Mouse (Mus musculus) embryonic facial prominence, embryonic 15.5 days (tissue): ENCODE results near the gene Msl1. TPM values are rescaled to one million over a fixed set of nuclear protein-coding genes. Genes with fewer than 3 reads are reported as not detected.

ENCODE experiments used
- ATAC-seq: fragments of 200-750 bp; cut with Nextera tagmentation; 2 replicates; pipeline ENCODE4 v1.8.0; 2017; ENCODE audit warnings: low read depth, moderate TSS enrichment; ENCODE audit not compliant: insufficient number of reproducible peaks, low FRiP score, low TSS enrichment
- H3K27ac ChIP-seq: fragments of 300-500 bp; sonication (generic); replicated peaks from 2 replicates; pipeline ENCODE4 v1.5.1; 2015; ENCODE audit warnings: mild to moderate bottlenecking, inconsistent platforms
- H3K27me3 ChIP-seq: fragments of 300-500 bp; sonication (generic); 2 replicates; pipeline ENCODE4 v1.6.1; 2015; ENCODE audit warnings: inconsistent platforms
- H3K36me3 ChIP-seq: fragments of 300-500 bp; sonication (generic); 2 replicates; pipeline ENCODE4 v1.6.1; 2015; ENCODE audit warnings: mild to moderate bottlenecking, inconsistent platforms
- H3K4me1 ChIP-seq: fragments of 300-500 bp; sonication (generic); 2 replicates; pipeline ENCODE4 v1.6.1; 2015; ENCODE audit warnings: inconsistent platforms
- H3K4me2 ChIP-seq: fragments of 300-500 bp; sonication (generic); replicated peaks from 2 replicates; pipeline ENCODE4 v1.6.1; 2015; ENCODE audit warnings: mild to moderate bottlenecking, inconsistent platforms
- H3K4me3 ChIP-seq: fragments of 300-500 bp; sonication (generic); replicated peaks from 2 replicates; pipeline ENCODE4 v1.5.1; 2015; ENCODE audit warnings: mild to moderate bottlenecking, inconsistent platforms
- H3K9ac ChIP-seq: fragments of 300-500 bp; sonication (generic); 2 replicates; pipeline ENCODE4 v1.6.1; 2015; ENCODE audit warnings: inconsistent platforms
- H3K9me3 ChIP-seq: fragments of 300-500 bp; sonication (generic); replicated peaks from 2 replicates; pipeline ENCODE4 v1.6.1; 2016; ENCODE audit warnings: inconsistent platforms
- WGBS: fragments of 180-500 bp; shearing (Covaris S2); methylation state at CpG from one replicate; pipeline ENCODE4 v1.1.7; 2015; 5-methylcytosine and 5-hydroxymethylcytosine counted together
- polyA plus RNA-seq: library from polyadenylated mRNA; unstranded; fragments of >200 nt; fragmentation: Nextera tagmentation; extraction: Ambion mirVana; gene quantifications from 2 replicates; pipeline ENCODE4 v1.2.1, GENCODE M21; 2015

The Msl1 gene
- polyA plus RNA-seq, 1 experiment from 2014 or later = 28.7 TPM

DNA sequence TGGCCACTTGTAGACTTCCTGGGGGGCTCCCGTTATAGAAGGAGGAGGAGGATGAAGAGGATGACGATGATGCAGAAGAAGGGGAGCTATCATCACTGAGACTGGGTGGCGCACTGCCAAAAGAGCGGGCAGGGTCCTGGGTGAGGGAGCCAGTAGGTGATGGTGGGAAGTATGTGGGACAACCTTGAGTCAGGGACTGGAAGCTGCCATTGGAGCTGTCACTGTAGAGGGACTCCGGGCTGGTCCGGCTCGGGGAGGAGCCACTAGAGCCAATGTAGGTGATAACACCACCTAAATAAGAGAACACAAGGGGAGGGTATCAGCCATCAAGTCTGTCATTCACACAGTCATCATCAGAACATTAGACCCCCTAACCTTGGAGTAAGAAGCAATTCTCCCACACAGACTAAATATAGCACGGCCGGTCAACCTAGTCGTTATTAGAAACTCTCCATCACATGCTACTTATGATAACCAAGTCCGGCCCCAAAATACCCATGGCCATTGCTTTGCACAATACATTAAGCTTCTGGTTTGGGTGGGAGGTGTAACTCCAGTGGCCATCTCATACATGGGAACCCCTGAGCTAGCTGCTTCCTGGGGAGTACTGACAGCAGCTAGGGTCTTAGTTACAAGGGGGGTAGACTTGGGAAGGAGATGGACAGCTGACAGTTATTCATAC, 23.3 kb upstream of the Msl1 start:
- H3K27ac ChIP-seq = no peak overlapping the region
- no peak overlapping the region for H3K9ac ChIP-seq
- no peak overlapping the region for H3K4me3 ChIP-seq
- H3K27me3 ChIP-seq = no peaks in the 10 kb centered on the region
- H3K4me2 ChIP-seq = no peak overlapping the region
- H3K9me3 ChIP-seq = no peaks in the 10 kb centered on the region
- peaks cover 25% of the 10 kb centered on the region for H3K36me3 ChIP-seq
- WGBS = 90% methylated on average over 11 of the region's 11 CpGs
- H3K4me1 ChIP-seq = peaks cover 69% of the 10 kb centered on the region
- ATAC-seq = no peak

DNA sequence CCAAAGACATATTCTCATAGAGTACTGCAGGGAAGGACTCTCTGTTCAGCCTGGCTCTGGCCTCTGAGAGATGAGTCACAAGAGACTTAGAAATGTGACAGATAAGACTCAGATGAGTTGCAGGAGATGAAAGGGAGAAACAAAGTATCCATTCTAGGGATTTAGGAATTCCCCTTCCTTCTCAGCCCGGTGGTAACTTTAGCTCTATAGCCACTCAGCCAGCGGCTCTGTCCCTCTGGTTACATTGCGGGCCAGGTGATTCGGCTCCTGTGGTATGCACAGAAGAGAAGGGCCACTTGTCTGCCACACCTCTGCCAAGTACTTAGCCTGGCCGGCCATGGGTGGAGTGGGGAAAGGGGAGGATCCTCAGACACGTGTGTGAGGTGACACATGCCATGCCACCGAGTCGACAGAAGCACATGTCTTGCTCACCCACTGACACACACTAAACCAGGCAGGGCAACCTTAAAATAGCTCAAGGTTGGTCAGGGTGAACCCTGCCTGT, 22.6 kb upstream of the Msl1 start:
- Histone ChIP-seq H3K4me1 (peaks cover 66% of the 10 kb centered on the region), H3K4me3 (no peak overlapping the region), H3K27me3 (no peaks in the 10 kb centered on the region), H3K4me2 (no peak overlapping the region), H3K9me3 (no peaks in the 10 kb centered on the region), H3K27ac (peak overlapping the region; percentile 52), H3K9ac (no peak overlapping the region), H3K36me3 (peaks cover 25% of the 10 kb centered on the region)
- ATAC-seq = no peak
- WGBS = 64% methylated on average over 8 of the region's 8 CpGs

DNA sequence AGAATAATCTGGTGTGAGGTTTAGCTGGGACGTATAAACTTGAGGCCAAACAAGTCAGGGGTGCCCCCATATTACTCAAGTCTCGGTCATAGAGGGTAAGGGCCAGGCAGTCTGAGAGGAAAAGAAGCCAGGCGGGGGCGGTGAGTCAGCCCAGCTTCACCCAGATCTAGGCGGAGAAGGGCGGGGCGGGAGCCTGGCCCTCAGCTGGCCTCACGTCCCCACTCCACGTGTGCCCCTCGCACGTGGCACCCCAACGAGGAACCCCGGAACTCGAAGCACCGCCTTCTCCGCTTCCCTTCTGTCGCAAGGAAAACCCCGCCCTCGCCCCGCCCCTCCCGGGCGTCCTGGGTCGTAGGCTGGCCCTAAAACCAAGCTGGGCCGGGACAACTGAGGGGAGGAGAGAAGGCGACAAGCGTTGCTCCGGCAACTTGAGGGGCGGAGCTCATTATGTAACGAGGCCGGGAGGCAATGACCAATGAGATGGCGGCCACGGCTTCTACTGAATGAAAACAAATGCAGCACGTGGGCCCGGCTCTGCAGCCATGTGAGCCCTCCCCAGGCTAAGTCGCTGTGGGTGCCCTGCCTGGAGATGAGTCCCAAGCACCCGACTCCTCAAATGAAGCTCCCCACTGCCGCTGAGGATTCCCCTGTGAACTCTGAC, 21.6 kb upstream of the Msl1 start:
- H3K9ac ChIP-seq = peak overlapping the region; percentile 33; the same call in 1 of the 2 replicates
- peak; percentile 83 for ATAC-seq
- H3K9me3 ChIP-seq = no peaks in the 10 kb centered on the region
- peaks cover 59% of the 10 kb centered on the region for H3K4me1 ChIP-seq
- peak overlapping the region; percentile 79 for H3K27ac ChIP-seq
- H3K27me3 ChIP-seq = no peaks in the 10 kb centered on the region
- H3K4me3 ChIP-seq = peak overlapping the region; percentile 36
- peaks cover 20% of the 10 kb centered on the region for H3K36me3 ChIP-seq
- H3K4me2 ChIP-seq = peak overlapping the region; percentile 78
- WGBS = under 1% methylated on average over 37 of the region's 37 CpGs

DNA sequence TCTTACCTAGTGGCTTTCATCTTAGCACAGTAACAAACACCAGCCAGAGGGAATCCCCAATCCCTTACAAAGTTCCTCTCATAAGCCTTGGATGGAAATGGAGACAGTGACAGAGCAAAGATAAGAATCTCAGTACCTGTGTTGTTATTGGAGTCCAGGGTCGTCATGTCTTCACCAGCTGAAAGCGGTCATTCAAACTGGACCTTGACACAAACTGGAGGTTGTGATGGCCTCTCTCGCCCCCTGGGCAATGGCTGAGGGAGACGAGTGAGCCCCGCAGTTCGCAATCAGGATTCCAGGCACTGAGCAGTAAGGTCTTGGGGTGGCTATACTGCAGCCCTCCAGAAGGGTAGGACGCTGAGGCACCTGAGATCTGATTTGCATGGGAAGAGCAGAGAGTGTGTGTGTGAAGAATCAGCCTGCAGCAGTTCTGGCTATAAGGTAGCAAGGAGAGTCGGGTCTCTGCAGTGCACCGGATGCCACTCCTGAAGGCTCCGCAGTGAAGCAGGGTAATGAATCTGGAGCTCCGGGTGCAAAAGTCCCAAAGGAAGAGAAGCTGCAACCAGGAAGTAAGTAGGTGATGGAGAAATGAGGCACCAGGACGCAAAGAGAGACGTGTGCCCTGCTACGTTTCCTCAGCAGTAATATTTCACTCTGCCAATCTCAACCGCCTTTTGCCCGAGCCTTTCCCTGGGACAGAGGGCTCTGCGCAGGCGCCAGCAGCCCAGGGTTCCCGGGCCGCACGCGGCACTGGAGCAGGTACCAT, 20.6 kb upstream of the Msl1 start, which contains the start of gene Nr1d1:
Gene Nr1d1 (minus strand): TSS at position 752 of the 766 bp plus-strand sequence.
- Histone ChIP-seq H3K27ac (peak within 1 kb of the TSS; percentile 91), H3K4me1 (peaks cover 55% of the 10 kb centered on the region), H3K9me3 (no peaks in the 10 kb centered on the region), H3K36me3 (peaks cover 10% of the 10 kb centered on the region), H3K4me2 (peak within 1 kb of the TSS; percentile 78), H3K27me3 (no peaks in the 10 kb centered on the region), H3K4me3 (peak within 1 kb of the TSS; percentile 36), H3K9ac (peak within 1 kb of the TSS; percentile 44)
- no peak for ATAC-seq
- under 1% methylated on average over 22 of the region's 22 CpGs for WGBS

DNA sequence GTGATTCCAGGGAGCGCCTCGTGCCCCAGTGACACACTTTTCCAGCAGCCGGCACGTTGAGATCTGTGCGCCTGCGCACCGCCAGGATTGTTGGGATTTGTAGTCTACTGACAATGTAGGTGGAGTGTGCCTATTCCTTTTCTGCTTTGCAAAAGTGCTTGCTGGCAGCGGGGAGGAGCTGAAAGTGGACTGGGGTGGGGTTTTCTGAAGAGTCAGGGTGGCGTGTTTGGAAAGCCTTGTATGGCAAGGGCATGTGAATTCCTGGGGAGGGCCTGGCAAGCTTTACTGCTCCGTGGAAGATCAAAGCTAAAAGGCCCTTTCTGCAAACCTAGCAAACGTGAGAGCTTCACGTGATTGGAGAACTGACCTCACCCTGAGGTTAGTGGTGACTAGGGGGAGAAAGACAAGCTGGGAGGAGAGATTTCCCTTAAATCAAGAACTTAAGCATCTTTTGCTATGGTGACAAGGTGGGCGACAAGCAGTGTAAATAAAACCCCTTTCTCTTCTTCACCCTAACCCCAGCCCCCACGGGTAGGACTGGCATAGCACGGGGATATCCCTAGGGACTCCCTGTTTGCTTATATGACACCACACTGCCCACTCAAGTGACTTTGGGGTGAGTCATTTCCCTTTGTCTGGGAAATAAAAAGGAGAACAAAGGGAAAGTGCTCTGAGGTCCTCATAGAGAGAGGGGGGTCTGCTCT, 19.8 kb upstream of the Msl1 start:
- peak overlapping the region; percentile 78 for H3K4me2 ChIP-seq
- H3K4me3 ChIP-seq = peak overlapping the region; percentile 36
- peak overlapping the region; percentile 91 for H3K27ac ChIP-seq
- H3K27me3 ChIP-seq = no peaks in the 10 kb centered on the region
- no peak overlapping the region for H3K9ac ChIP-seq
- H3K36me3 ChIP-seq = peaks cover 3% of the 10 kb centered on the region; the same call in 1 of the 2 replicates
- ATAC-seq = peak; percentile 85
- no peaks in the 10 kb centered on the region for H3K9me3 ChIP-seq
- WGBS = 6% methylated on average over 15 of the region's 15 CpGs
- H3K4me1 ChIP-seq = peaks cover 51% of the 10 kb centered on the region

DNA sequence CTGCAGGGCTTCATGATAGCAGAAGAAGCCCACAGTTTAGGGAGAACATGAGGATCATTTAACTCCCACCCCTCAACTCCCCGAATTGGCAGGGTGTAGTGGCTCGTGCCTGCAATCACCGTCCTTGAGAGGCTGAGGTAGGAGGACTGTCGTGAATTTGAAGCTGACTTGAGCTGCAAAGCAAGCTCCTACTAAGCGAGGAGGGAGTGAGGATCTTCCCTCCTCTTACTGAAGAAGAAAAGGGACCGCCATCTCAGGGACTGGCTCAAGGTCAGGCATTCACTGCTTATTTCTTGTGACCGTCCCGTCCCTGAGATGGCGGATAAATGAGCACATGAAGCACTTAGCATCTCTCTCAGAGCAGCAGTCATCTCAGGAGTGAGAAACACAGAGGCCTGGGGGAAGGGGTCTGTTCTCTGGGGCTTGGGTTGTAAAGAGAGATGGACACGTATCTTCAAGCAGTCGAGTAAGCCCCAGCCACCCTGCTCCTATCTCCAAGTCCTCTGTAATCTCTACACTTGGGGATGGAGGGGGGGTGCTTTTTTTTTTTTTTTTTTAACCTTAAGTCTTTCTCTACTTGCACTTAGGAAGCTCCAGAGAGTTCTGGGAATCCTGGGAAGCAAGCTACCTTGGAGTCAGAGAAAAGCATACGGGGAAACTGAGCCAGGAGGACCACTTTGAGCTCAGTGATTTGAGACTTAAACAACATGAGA, 19.1 kb upstream of the Msl1 start:
- H3K9ac ChIP-seq = no peak overlapping the region
- ATAC-seq = no peak
- WGBS = 49% methylated on average over 12 of the region's 12 CpGs
- H3K4me3 ChIP-seq = no peak overlapping the region; the same call in 1 of the 2 replicates
- H3K27me3 ChIP-seq = no peaks in the 10 kb centered on the region
- H3K4me2 ChIP-seq = peak overlapping the region; percentile 78
- H3K27ac ChIP-seq = peak overlapping the region; percentile 91
- no peaks in the 10 kb centered on the region for H3K36me3 ChIP-seq
- H3K4me1 ChIP-seq = peaks cover 51% of the 10 kb centered on the region
- H3K9me3 ChIP-seq = no peaks in the 10 kb centered on the region

DNA sequence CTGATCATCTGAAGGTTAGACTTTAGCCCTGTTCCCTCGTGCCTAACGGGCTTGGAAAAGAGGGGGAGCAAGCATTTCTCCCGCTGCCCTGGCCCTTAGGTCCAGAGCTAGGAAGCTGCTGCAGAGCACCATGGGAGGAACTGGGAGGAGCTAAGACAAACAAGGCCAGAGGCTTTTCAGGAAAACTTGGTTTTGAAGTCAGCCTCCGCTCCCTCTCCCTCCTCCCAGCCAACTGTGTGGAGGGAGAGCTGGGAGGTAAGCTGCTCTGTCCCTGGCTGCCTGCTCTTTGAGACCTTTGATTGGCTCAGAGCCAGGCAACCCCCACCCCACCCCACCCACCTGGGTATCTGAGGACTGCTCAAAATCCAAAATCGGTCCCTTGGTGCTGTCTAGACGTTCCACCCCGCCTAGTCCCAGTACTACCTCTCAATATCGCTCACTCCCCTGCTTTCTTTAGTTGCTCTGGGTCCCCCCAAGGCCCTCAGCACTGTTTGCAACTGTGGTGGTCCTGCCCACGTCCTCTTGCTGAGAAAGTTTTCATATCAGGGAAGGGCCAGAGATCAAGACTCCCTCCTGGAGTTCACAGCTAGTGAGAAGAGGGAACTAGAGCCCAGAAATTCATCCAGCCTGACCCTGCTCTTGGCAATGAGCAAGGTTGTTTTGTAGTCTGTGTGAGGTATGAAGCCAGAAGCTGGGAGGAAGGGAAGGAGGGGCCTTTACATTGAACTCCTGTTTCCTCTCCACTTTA, 18.3 kb upstream of the Msl1 start:
- H3K9ac ChIP-seq = no peak overlapping the region
- peak overlapping the region; percentile 91 for H3K27ac ChIP-seq
- H3K36me3 ChIP-seq = no peaks in the 10 kb centered on the region
- no peak for ATAC-seq
- no peaks in the 10 kb centered on the region for H3K9me3 ChIP-seq
- H3K4me2 ChIP-seq = 0 out of 2 replicates have a peak overlapping the region, but pooled peaks have one; percentile 19
- peaks cover 59% of the 10 kb centered on the region for H3K4me1 ChIP-seq
- H3K27me3 ChIP-seq = no peaks in the 10 kb centered on the region
- WGBS = 10% methylated on average over 9 of the region's 9 CpGs
- H3K4me3 ChIP-seq = no peak overlapping the region

DNA sequence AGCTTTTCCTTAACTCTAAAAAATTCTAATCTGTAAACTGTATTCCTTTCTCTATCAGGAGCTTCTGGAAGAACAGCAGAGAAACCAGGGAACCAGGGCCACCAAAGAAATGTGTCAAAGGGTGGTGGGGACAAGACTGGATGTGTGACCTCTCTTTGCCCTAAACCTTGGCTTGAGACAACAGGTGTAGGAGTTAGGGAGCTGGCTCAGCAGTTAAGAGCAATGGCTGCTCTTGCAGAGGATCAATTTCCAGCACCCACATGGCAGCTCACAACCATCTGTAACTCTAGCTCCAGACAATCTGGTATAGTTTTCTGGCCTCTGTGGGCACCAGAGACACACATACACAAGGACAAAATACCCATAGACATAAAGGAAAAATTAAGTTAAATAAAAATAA, 17.4 kb upstream of the Msl1 start:
- H3K9ac ChIP-seq = no peak overlapping the region
- no peaks in the 10 kb centered on the region for H3K27me3 ChIP-seq
- H3K4me1 ChIP-seq = peaks cover 65% of the 10 kb centered on the region
- H3K4me2 ChIP-seq = no peak overlapping the region
- H3K9me3 ChIP-seq = no peaks in the 10 kb centered on the region
- no peak for ATAC-seq
- no peak overlapping the region for H3K4me3 ChIP-seq
- H3K27ac ChIP-seq = peak overlapping the region; percentile 39; the same call in 1 of the 2 replicates
- no peaks in the 10 kb centered on the region for H3K36me3 ChIP-seq

DNA sequence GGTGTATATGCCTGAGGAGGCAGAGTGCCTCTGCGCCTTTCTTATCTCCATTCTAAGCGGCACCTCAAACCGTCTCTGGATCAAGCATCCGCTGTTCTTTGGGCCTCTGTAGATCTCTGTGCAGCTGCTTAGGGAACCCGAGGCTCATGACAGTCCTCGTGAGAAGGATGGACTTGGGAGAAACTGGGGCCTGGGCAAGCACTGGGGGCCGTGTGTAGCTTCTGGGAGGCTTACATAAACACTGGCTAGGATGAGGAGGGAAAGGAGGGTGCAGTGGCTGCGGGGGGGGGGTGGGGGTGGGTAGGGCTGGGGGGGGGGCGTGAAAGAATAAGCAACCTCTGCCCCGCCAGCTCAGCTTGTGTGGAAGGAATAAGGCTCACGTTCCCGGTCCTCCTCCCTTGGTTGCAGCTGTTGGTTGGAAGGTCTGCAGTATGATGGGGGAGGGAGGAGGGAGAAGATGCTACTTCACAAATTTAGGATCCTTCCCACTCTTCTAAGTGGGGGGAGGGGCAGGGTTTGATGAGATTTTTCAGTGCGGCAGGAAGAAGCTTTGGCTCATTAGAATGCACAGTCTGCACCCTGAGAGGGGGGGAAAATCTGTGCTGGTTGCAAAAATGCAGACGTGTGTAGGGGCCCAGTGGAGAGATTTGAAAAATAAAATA, 13.3 kb upstream of the Msl1 start:
- H3K36me3 ChIP-seq = no peaks in the 10 kb centered on the region
- no peak overlapping the region for H3K4me3 ChIP-seq
- no peaks in the 10 kb centered on the region for H3K9me3 ChIP-seq
- no peak overlapping the region for H3K4me2 ChIP-seq
- no peak for ATAC-seq
- no peaks in the 10 kb centered on the region for H3K27me3 ChIP-seq
- peak overlapping the region; percentile 93 for H3K27ac ChIP-seq
- peaks cover 64% of the 10 kb centered on the region for H3K4me1 ChIP-seq
- H3K9ac ChIP-seq = no peak overlapping the region
- 22% methylated on average over 14 of the region's 14 CpGs for WGBS
